Mouse (Mus musculus): Measurements from ENCODE around the gene Ago3.

Ago3 gene

DNA sequence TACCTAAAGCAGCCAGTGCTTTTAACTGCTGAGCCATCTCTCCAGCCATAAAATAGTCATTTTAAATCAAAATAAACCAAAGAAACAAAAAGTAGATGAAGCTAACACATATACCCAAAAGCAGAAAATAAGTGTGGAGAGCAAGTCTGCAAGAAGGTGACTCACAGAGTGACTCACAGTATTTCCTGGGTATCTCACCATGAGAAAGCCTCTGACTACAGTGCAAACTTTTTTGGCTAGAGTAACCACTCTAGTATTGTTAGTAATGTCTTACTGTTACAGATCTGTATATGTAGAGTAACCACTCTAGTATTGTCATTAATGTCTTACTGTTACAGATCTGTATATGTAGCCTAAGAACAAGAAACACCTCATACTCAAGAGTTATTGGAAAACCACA lies 13.6 kb downstream of the Ago3 start:
- no peak for DNase-seq

DNA sequence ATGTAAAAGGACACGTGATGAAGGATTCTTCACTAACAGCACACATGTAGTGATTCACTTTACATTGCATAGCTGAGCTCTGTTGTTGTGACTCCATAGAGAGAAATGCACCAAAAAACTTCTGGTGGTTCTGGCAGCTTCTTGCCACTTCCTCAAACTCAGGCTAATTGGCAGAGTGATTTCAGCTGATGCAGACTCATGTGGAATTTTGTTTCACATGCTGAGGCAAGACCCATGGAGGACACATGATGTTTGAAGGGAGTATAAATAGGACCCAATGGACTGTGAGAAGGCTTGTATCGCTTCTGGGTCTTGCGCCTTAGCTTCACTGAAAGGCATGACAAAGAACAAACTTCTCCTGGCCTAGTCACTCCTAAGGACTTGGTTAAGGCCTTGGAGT lies 16.8 kb downstream of the Ago3 start:
- no peak for DNase-seq

DNA sequence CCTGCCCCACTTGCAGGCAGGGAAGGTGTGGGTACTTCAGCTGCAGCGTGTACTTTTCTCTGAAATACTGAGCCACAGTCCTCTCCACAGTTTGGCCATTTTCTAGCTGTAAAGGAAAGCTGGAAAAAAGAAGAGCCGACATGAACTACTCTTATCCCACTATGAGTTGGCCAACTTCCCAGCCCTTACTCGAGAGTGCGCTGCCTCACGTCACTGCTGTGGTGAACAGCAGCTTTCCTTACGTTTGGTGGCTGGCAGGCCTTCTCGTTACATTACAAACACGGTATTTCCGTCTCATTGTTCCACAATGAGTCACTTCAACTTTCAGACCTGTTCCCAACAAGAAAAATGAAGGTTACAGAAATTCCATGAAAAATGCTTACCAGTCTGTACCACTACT lies 57.9 kb downstream of the Ago3 start:
- no peak for DNase-seq

DNA sequence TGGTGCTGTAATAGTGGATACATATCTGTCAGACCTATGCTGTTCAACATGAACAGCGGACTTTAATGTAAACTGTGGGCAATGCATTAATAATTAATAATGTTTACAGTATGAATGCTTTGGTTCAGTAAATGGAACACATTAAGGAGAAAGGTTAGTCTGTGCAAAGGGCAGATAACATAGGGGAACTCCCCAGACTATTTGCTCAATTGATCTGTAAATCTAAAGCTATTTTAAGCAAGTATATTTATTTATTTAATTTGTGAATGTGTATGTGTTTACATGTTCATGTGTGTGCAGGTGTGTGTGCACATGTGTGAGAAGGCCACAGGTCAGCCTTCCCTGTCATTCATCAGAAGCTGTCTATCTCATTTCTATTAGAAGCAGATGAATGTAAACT lies 69.3 kb downstream of the Ago3 start:
- DNase-seq = no peak

DNA sequence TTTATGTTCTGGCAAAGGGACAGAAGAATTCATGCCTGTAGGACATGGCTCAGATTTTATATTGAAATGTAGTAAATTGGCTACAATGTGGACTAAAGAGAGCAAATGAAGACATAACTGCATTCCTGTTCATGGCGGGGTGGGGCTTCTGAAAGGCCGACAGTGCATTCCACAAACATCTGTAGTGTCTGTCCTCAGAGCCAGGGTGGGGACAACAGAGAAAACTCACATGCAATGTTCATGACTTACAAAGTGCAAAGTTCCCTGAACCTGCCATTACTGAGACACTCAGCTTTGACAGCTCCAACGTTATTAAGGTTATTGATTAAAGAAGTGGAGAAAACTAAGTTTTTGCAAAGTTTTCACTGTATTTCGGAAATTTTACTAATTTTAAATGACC lies 85.9 kb downstream of the Ago3 start:
- DNase-seq = no peak

DNA sequence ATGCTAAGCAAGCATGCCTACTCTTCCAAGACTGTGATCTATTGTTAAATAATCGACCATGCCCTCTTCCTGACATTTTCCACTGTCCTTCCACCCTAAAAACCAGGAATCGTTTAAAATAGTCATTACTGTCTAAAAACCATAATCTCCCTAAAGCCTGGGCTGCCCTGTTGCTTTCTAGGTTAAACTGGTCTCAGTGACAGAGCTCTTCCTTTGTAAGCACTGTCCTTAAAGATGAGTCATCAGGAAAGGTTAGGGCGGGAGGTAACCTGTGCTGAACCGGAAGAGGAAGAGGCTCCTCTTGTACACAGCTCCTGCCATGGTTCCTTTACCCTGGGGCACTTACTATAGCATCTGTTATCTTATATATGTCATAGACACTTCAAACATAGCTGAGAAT lies 89.9 kb downstream of the Ago3 start:
- DNase-seq = no peak

DNA sequence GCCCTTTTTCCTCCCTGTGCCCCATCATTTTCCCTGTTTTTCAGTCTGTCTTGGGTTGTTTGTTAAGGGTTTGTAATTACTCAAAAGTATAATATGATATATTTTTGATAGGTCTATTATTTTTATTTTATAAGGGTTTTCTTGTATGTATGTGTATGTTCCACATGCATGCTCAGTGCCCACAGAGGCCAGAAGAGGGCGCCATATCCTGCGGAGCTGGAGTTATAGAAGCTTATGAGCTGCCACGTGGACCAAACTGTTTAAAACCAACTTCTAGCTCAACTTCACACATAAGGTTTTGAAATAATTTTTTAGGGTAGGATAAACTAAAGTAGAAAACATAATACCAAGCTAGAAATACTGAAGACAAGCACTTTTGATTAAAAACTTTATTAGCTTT lies 97.0 kb downstream of the Ago3 start:
- DNase-seq = peak in 1 of 2 experiments; percentile 54

DNA sequence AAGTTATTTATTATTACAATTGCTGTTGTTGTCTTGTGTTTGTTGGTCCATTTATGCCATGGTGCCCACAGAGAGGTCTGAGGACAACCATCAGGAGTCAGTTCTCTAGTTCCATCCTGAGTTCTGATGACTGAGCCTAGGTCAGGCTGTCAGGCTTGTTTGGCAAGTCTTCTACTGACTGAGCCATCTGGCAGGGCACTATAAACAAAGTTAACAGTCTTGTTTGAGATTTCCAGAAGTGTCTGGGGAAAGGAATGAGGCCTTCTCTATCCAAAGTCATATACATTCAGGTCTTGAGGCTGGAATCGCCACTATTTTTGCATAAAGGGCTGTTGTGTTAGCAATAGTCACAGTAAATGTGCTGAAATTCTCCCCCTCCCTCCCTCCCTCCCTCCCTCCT lies 97.6 kb downstream of the Ago3 start:
- DNase-seq = no peak

DNA sequence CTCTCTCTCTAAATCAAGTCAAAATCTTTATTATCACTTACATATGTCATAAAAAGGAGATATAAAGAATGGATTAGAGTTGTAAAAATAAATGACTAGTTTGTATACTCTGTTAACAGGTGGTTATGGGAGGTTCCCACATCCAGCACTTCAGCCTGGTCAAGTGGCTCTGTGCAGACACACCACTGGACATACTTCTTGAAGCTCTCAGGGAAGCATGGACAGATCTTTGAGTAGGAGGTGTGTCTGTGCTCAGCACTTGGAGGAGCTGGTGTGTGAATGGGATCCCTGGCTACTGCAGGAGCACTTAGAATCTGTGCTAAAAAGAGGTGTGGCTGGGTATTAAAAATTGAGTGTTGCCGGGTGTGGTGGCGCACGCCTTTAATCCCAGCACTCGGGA lies 99.1 kb downstream of the Ago3 start:
- DNase-seq = no peak

DNA sequence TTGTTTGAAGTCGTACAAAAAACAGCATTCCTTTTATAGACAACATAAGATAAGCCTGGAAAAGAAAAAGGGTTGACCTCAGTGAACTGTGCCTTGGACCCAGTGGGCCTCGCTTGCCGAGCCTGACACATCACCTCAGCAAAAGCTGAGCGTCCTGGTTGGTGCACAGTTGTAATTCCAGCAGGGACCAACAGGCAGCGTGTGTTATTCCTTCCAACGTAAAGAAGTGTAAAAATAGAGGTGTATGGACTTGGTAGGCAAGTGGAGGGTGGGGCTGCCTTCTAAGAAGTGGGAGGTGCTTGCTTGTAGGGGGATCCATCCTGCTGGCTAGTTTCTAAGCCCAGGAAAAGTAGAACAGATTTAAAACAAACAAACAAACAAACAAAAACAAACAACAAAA lies 103.3 kb downstream of the Ago3 start:
- DNase-seq = no peak

DNA sequence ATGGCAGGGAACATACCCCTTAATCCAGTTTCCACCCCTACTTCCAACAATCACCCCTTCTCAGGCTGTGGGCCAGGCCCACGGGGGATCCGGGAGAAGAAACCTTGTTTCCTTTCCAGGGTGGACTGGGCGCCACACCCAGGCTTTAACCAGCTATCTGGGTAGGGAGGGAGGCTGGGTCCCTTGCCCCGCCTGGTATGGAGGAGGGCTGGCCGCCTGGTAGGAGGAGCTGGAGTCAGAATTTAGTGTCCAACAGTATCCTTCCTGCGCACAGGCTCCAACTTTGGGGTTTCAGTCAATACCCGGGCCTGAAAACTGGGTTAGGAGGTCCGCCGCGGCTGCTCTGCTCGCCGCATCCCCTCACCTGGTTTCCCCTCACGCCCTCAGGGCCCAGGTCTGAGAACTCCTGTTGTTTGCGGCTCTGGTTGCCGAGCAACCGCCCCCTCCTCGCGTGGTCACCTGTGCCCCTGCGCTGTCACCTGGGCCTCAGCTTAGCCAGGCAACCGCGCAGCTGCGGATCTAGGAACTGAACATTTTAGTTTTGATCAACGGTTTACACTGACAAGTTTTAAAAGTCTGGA lies 104.0 kb downstream of the Ago3 start, which contains the start of gene Tekt2:
TSS of gene Tekt2 (minus strand) at position 408 of the 581 bp plus-strand sequence.
- DNase-seq = peak; percentile 57 to 59

DNA sequence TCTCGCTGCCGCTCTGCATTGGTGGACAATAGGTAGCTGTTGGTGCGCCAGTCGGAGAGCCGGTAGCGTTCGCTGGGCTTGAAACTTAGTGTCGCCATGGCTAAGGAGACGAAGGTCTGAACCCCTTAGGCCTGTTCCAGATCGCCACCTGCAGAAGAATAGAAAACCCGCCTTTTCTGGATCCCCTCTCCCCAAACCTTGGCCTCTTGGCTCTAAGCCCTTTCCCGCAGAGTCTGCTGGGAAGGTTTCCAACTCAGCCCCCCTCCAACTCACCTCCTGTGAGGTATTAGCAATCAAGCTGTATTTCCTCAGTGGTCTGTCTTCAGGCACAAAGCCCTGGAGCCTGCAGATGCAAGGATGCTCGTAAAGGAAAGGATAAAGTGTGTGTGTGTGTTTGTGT lies 104.5 kb downstream of the Ago3 start:
- peak; percentile 72 to 79 for DNase-seq

DNA sequence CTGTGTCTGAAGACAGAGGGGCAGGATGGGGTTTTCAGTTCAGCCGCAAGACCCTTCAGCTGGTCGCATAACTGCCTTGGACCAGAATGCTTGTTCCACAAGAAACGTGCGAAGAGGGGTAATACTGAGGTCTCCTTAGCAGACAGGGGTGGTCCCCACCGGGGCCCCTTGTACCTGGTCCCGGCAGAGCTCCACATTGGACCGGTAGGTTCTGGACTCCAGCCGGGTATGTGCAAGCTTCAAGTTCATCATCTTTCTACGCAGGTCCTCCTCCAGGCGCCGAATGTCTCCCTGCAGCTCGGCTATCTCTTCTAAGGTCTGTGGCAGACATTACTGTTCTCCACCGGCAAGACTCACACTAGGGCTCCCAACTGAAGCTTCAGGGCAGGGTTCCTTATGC lies 106.7 kb downstream of the Ago3 start:
- no peak for DNase-seq

DNA sequence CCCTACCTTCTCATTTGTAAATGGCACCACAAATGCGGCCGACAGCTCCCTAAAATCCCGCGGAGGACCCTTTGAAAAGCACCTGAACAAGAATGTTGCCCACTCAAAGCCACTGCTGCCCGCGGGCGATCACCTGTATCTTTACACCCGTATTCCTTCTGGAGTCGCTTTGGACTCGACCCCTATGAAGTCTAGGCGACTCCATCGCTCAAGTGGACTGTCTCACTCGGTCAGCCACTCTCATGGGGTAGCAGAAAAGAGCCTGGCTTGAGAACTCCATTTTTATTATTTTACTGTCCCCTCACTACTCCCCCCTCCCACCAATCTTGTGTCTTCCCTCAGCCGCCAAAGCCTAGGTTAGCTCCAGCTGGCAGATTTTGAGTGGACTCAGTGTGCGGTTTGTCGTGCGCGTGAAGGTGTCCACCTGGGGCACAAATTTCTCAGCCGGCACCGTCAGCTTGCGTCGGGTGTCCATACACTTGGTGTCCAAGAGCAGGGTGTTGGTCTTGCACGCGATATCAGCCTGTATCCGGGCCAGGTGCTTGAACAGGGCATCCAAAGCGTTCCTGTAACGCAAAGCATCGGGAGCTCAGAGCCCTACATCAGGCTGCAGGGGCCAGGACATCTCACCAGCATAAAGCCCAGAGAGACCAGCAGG lies 107.4 kb downstream of the Ago3 start:
- peak in 1 of 2 experiments; percentile 51 for DNase-seq

DNA sequence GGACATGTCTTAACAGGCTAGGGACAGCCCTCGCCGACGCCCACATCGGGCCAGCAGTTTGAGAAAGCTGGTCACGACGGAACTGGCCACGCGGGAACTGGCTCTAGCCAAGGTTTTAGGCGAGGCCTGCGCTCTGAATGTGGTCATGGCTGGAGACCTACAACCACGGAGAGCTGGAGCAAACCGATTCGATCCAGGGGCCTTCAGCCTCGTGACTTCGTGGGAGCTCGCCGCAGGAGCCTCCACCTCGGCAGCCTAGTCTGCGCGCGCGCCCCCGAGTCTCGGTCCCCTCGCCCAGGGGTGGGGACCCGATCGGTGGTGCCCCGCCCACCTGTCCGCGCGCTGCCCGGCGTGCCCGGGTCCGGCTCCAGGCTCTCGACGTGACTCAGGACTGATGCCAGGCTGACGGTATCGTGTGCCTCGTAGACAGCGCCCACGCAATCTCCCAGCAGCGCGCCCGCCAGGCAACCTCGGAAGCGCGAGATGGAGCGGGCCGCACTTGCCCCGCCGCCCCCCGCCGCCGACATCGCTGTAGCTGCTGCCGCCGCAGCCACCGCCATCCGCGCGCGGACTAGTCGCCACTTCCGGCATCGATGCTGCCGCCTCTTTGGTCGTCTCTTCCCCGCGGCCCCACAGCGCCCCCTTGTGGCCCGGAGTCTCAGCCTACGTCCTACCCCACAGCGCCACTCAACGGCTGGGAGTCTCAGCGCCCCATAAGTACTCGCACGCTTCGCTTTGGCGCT lies 108.1 kb downstream of the Ago3 start, which contains the start of gene Adprhl2:
TSS of gene Adprhl2 (minus strand) at position 593 of the 743 bp plus-strand sequence.
- peak; percentile 100 for DNase-seq

DNA sequence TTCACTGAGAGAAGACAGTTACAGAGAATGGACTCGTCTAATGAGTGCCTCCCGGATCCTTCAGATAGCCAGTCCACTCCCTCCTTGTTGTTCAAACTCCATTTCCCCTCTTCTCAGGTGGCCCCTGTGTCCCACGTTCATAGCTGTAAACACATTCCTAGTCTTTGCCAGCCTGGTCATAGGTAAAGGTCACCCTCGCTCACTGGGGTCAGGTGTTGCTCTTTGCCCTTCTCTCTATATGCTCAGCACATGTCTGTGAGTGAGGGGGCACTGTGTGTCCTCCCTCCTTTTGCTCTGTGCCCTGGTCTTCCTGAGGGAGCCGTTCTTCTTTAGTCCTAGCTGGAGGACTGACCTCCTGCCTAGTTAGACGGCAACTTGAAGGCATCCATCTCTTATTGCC lies 109.5 kb downstream of the Ago3 start:
- DNase-seq = no peak

DNA sequence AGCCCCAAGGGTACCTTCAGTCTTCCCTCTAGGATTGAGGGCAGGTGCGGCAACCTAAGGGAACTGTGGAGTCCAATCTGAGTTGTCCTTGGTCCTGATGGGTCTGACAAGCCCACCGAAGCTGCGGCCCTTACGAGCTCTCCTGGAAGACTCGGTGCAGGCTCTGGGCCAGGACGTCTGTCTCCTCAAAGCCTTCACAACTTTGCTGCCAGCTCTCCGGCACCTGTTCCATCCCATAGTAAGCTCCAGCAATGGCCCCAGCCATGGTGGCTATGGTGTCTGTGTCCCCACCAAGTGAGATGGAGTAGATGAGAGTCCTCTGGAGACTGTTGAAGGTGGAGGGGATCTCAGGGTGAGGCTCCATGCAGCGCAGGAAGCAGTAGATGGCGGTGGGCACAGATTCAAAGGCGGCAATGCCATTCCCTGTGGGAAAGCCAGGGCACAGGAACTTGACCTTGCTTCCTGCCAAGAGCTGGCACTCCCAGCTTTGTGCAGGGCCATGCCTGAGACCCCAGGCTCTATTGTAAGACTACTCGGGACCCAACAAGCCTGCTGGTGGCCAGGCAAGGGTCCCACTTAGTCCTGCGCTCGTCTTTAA lies 112.8 kb downstream of the Ago3 start:
- peak; percentile 52 to 59 for DNase-seq

DNA sequence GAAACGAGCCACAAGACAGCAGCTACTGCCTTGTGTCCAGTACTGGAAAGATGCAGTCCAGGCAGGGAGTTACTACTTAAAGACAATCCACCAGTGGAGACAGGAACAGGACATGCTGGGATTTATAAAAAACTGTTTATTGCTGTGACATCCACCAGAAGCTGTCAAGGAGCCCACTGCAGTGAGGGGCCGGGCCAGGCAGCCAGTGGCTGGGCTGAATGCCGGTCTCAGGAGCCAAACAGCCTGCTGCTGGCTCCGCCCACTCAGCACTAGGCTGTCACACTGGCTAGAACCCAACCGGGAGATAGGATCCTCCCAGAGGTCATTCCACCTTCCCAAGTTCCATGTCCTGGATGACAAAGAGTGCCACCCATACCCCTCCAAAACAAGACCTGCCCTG lies 113.4 kb downstream of the Ago3 start:
- DNase-seq = peak; percentile 58 to 69

DNA sequence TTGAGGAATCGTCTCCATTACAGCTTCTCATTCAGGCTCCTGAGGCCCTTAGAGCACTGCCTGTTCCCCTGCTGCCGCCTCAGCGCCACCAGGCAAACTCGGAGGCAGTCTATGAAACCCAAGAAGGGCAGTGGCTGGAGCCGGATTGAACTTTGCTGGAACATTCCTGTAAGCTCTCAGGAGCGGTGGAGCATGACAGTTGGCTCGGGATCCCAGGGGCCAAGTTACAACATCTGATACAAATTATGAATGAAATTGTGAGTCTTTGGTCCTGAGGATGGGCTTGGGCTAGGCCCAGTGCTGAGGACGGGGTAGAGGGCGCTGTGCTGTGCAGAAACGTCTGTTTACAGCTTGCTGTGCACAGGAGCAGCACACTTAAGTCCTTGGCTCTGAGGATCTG lies 115.0 kb downstream of the Ago3 start:
- no peak for DNase-seq

DNA sequence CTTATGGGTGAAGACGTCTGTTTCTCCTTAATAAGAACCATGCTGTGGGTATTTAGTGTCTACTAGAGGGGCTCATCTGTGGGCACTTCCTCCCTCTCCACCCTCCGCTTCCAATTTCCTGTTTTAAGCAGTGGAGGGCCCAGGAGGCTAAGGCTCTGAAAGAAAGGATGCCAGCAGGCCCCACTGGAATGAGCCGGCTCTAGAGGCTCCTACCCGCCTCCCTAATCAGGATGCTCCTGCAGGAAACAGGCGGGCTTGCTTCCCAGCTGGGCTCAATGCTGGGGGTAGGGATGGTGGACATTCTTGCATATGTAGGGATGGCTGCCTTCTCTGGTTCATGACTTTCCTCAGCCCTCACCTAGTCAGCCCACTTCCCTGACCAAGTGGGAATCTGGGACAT lies 116.2 kb downstream of the Ago3 start:
- no peak for DNase-seq

DNA sequence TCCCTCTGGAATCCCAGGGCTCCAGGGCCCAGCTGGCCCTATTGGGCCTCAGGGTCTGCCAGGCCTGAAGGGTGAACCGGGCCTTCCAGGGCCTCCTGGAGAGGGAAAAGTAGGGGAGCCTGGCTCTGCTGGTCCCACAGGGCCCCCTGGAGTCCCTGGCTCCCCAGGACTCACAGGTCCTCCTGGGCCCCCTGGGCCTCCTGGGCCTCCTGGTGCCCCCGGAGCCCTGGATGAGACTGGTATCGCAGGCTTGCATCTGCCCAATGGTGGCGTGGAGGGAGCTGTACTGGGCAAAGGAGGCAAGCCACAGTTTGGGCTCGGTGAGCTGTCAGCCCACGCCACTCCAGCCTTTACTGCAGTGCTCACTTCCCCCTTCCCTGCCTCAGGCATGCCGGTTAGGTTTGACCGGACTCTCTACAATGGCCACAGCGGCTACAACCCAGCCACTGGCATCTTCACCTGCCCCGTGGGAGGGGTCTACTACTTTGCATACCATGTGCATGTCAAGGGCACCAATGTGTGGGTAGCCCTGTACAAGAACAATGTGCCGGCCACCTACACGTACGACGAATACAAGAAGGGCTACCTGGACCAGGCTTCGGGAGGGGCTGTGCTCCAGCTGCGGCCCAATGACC lies 117.7 kb downstream of the Ago3 start:
- DNase-seq = no peak

DNA sequence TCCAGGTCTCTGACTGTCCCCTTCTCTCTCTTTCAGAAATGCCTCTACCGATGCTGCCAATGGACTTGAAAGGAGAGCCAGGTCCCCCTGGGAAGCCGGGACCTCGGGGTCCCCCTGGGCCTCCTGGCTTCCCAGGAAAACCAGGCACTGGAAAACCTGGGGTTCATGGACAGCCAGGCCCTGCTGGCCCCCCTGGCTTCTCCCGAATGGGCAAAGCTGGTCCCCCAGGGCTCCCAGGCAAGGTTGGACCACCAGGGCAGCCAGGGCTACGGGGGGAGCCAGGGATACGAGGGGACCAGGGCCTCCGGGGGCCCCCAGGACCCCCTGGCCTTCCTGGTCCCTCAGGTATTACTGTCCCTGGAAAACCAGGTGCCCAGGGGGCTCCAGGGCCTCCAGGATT lies 119.0 kb downstream of the Ago3 start:
- DNase-seq = no peak

DNA sequence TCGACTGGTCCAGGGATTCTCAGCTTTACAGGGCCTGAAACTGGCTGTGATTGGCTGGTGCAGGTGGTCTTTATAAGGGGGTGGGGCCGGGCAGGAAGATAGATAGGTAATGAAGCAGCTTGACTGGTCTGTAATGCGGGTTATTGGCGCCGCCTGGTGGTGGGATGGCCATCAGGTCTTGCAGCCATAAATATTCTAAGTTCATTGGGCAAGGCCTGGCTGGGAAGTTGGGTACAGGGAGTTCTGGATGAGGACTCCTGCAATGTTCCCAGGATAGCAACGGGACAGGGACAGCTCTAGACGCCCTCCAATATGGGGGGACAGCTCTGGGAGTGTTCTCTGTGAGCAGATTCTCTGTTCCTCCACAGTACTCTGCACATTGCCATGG lies 119.4 kb downstream of the Ago3 start:
- peak; percentile 96 to 99 for DNase-seq
